Mouse (Mus musculus): ENCODE results near the gene Aox3.

The Aox3 gene

DNA sequence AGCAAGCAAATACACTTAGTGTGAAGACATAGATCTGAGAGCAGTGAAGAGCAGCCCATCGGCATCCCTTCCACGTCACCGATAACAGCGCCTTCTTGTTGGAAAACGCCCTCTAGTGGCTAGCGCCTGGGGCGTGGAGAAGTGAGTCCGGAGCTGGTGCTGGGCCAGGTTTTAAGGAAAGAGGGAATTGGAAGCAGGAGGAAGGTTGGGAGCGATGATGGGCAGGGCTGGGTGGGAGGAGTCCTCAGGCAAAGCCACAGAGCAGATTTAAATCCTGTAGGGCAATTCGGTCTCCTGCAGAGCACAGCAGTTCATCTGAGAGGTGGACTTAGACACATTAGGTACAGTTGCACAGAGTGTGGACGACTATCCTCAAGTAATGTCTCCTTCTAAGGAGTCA lies at the start of gene Aox3:
Gene Aox3 (plus strand): TSS at position 251 of the 400 bp plus-strand sequence.
- peak; percentile 15 for DNase-seq (ENCODE audit: low spot score)

DNA sequence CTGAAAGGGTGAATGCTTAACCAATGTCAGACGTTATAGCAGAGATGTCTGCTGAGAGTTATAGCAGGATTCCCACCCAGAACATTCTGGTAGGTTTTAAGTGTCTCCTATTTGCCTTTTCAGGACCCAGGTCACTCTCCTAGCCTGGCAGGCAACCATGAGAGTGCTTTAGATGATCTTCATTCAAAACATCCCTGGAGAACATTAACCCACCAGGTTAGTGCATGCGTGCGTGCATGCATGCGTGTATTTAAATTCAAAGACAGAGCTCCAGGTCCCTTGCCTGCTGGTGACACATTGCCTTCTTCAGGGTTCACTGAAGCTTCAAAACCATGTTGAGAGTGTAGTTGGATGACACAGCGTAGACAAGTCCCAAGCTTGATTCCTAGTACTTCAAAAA lies 47.8 kb upstream of the Aox3 start:
- no peak for DNase-seq (ENCODE audit: low spot score)

DNA sequence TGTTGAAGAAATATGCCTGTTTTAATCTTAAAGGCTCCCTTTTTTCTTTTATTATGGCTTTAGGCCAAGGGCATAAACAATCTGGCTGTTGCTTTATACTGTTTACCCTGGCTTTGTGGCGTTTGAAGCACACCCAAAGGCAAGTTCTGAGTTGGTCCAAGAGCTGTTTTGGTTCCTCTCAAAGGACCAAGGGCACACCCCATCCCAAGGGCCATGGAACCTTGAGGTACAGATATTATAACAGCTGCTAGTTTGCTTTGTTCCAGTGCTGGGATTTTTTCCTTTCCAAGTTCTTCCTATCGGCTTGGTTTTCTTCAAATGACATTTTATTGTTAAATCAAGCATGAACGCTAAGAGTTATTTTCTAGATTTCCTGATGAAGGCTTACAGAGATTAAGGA lies 47.3 kb upstream of the Aox3 start:
- DNase-seq (ENCODE audit: low spot score) = no peak

DNA sequence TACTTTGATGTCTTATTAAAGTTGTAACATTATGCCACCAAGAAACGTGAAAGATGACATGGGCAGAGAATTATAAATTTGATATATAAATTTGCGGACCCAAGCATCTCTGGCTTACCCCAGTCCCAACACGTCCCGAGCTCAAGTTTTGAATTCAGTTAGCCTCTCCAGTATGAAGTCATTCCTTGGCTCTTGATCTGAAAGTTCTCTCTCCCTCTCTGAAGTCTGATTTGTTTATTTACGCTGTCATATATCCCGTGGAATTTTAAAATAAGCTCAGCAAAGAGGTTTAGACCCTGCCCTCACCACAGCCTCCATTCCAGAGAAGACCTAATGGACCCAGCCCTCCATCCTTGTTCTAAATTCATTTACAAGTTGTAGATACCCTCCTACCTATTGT lies 43.7 kb upstream of the Aox3 start:
- no peak for DNase-seq (ENCODE audit: low spot score)

DNA sequence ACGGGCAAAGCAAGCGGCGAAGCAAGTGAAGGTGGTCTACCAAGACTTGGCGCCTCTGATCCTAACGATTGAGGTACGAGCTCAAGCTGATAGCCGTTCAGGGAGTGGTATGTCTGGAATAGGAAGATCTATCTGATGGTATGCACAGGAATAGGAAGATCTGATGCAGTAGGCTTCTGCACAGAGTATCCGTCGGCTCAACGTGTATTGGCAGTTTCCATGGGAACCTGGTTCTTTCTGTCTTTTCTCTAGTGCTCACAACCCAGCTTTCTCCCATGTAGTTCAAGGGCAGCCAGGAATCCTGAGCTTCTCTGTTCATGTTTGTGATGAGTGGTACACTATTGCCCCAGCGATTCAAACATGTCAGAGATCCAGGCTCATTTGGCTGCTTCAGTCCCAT lies 42.8 kb upstream of the Aox3 start:
- no peak for DNase-seq (ENCODE audit: low spot score)

DNA sequence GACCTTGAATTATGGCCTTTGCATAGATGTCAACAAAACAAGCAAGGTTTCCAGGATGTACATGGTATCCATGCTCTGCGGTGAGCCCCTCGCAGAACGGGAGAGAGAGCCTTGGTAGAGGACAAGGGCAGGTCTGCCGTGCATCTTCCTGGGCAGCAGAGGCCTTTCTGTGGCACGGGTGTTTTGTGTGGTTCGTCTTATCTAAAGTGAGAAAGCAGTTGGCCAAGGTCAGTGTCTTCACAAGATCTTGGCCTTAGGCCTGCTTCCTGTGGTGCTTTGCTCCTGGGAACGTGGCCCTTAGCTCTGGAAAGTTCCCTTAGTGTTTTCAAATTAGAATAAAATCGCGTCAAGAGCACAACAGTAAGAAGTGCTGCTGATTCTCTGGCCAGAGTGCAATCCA lies 41.9 kb upstream of the Aox3 start:
- DNase-seq (ENCODE audit: low spot score) = no peak

DNA sequence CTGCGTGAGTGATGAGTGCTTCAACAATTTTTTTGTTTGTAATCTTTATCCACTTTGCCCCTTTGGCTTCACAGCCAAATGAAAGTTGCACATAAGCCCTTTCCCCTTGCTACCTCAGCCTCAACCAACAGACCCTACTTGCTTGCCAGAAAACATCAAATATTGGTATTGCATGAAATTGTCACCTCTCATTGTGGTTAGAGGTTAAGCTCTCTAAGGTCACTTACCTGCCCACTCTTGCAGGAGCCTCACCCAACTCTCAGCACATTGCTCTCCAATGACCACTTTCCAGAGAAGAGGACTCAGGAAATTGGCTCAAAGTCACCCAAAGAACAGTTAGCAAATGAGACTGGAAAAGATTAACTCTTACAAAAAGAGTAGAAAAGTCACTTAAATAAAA lies 41.4 kb upstream of the Aox3 start:
- no peak for DNase-seq (ENCODE audit: low spot score)

DNA sequence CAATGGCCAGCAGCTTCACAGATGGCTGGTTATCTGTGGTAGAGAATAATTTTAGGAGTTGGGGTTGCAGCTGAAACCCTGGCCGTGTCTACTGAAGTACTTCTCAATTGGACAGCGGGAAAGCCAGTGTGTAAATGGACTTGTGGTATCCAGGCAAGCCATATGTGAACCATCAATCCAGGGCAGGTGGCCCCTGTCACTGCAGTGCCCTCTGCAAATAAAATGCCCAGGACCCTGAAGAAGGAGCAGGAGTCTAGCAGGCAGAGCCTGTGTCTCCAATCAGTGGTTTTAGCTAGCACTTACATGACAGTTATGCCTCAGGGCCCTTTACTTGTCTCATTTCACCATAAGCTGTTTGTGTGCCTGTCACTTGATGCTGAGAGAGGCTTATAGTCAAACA lies 40.5 kb upstream of the Aox3 start:
- DNase-seq (ENCODE audit: low spot score) = no peak

DNA sequence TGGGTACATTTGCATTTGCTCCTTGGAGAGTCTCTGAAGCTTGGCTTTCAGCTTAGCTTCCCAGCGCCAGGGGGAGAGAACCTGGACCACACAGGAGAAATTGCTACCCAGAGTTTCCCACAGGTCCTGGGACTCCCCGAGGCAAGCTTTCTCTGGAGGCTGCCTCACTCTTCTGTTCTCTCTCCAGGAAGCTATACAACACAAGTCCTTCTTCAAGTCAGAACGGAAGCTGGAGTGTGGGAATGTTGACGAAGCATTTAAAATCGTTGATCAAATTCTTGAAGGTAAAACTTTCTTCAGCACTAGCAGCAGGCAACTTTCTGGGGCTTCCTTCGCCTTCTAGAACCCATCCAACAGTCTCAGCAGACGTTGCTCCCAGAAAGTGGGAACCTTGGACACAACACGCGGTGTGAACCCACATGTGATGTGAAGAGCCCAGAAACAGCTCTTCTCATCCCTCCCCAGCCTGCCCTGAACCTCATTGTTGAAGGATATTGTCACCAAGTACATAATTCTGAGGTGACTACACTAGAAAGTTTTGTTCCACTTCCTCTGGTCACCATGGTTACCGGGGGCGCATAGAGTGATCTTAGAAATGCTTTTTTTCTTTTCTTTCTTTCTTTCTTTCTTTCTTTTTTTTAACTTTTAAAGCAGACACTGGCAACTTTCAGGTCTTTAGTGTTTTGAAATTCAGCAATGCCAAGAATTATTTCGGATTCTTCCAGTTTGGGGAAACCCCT lies 39.8 kb upstream of the Aox3 start:
- DNase-seq (ENCODE audit: low spot score) = no peak

DNA sequence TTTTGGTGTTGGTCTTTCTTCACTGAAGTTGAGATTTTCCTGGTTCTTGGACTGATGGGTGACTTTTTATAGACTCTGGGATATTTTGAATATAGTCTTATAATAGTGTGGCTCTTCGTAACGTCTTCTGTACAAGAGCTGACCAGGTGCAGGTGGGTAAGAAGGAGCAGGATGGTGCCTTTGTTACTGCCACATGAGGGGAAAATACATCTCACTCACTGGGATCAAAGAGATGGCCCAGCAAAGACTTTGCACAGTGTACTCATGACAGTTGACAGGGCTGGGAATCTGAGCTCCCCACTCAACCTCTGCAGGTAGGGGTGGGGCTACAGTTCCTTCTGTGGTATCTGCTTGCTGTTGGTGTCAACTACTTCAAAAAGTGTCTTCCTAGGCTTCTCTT lies 38.7 kb upstream of the Aox3 start:
- DNase-seq (ENCODE audit: low spot score) = no peak

DNA sequence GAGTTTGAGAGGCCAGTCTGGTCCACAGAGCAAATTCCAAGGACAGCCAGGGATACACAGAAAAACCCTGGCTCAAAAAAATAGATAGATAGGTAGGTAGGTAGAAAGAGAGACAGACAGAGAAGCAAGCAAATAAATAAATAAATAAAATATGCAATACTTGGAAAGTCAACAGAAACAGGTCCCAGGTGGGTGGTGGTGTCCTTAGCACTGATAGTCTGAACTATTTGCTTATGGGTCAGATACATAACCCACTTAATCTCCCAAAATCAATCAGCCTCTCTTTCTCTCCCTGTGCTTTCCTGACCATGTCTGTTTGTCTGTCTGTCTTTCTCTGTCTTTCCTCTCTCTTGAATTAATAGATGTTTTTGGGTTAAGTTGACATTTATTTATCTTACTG lies 35.0 kb upstream of the Aox3 start:
- DNase-seq (ENCODE audit: low spot score) = no peak

DNA sequence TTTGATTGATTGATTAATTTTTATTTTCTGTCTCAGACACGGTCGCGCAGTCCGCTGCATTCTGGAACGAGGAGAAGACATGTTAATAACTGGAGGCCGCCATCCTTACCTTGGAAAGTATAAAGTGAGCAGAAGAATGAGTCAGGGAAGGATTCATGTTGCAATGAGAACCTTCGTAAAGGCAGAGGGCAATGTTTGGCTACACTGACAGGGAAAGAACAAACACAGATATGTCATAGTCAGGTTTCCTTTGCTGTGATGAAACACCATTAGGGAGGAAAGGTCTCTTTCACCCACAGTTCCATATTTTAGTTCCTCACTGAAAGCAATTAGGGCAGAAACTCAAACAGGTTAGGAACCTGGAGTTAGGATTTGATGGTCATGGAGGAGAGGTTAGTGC lies 34.5 kb upstream of the Aox3 start:
- no peak for DNase-seq (ENCODE audit: low spot score)

DNA sequence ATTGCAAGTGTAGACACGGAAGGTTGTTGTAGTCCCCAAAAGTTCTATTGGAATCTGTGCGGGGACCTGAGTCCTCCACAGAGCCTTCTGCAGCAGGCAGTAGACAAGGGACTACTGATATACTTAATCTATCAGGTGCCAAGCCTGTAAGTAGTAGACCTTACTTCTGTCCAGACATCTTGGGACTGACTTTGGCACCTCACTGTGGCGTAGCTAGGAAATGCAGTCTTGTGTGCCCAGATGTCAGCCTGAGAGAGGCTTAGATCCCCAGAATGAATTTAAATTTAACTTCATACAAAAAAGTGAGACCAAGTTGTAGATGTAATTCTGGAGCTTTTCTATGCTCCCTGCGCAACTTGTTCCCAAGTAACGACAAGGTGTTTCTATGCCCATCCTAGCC lies 33.2 kb upstream of the Aox3 start:
- DNase-seq (ENCODE audit: low spot score) = no peak

DNA sequence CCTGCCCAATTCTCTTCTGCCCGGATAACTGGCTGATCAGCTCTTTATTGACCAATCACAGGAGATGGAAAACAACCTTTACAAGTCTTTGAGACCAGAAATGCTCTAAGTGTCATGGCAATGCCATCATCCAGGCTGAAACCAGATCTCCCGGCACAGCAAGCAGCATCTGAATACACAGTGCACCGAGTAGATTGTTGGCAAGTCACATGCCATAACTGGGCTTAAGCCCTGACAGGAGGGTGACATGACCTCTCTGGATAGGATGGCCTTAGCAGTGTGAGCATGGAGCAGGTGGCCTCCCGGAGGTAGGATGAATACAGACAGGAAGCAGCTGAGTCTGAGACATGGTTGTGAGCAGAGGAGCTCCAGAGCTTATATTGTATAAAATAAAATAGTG lies 32.5 kb upstream of the Aox3 start:
- no peak for DNase-seq (ENCODE audit: low spot score)

DNA sequence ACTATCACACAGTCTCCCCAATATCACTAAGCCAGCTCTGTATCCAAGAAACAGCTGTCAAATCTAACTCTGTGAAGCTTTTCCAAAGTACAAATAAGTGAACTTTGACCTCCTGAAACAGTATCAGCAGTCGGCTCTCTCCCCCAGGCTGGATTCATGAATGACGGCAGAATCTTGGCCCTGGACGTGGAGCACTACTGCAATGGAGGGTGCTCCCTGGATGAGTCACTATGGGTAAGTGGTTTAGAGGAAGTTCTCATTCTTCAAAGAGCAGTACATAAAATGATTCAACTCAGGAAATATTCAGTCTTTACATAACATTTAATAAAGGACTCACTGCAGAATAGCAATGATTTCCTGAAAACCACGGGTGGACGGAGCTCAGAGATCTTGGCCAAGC lies 31.6 kb upstream of the Aox3 start:
- no peak for DNase-seq (ENCODE audit: low spot score)

DNA sequence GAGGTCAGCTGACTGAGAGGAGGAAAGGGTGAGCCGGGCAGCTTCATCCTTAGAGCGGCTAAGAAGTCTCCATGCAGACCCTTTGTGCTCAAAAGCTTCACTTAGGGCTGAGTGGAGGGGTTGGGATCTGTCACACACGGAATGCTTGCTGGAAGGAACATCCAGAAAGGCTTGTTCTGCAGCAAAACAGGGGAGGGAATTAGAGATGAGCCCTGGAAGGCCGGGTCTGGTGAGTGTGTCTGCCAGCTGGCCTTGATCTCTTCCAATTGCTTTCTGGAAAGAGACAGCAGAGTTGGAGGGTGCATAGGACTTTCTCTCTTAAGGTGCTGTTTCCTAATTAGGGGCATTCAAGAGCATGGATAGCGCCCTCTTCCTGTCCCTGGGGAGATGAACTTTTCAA lies 23.6 kb upstream of the Aox3 start:
- no peak for DNase-seq (ENCODE audit: low spot score)

DNA sequence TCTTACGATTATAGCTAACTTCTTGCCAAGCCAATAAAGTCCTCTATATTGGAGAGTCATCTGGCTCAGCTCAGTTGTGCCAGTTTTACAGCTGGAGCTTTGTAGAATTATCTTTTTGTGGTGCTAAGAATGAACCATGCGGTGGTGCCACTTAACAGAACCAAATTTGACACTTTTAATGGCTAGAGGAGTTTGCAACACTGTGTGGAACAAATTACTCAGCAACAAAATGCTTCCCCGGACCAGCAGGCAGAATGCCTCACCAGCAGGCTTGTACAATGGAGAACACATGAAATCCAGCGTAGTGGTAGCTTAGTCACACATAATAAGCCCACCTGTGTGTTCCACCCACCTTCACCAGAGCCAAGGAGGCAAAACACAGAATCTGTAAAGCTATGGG lies 22.7 kb upstream of the Aox3 start:
- DNase-seq (ENCODE audit: low spot score) = no peak

DNA sequence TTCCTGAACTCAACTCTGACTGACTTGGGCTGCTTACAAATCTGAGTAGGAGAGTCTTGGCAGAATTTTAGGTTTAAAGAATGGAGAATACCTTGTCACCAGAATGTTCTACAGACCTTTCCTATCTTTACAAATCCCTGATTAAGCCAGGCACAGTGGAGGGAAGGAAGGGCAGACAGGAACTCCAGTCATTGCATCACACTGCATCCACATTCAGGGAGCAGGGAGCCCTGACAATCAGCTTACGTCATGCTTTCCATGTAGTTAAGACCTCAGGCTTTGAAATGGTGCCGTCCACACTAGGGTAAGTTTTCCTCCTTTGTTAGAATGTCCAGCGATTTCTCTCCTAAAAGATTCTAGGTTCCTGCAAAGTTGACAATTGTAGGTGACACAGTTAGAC lies 21.7 kb upstream of the Aox3 start:
- DNase-seq (ENCODE audit: low spot score) = no peak

DNA sequence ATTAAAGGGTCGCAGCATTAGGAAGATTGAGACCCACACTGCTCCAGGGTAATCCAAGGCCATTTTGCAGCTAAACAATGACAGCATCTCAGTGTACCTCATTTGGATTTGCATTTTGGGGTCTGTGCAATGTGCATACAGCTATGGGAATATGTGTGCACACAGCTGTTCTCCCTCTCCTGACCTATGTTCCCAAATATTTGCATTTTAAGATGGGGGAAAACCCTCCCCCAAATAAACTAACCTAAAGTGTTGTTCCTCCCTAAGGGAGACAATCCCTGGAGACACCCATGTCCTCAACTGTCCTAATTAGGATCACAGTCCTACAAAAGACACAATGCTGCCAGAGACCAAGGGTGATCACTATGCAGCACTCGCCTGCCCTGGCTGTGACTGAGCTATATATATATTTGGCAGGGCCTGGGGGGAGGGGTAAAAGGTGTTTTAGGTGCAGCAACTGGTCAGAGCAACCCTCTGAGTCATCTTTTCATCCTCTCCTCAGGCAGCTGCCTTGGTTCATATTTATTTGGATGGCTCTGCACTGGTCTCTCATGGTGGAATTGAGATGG lies 20.9 kb upstream of the Aox3 start:
- no peak for DNase-seq (ENCODE audit: low spot score)

DNA sequence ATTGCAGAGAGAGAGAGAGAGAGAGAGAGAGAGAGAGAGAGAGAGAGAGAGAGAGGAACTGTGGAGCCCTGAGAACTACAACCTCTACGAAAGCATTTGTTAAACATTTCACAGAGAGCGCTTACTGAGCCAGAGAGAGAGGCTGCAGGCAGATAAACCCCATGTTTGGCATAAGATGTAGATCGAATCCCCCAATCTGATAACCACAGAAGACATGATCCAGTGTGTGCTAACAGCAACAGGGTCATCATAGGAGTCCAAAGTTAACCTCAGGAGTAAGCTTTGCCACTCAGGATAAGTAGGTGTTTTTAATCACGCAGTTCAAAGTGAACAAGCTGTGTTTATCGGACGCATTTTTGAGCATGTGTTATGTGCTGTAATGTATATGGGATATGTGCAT lies 15.6 kb upstream of the Aox3 start:
- DNase-seq (ENCODE audit: low spot score) = no peak

DNA sequence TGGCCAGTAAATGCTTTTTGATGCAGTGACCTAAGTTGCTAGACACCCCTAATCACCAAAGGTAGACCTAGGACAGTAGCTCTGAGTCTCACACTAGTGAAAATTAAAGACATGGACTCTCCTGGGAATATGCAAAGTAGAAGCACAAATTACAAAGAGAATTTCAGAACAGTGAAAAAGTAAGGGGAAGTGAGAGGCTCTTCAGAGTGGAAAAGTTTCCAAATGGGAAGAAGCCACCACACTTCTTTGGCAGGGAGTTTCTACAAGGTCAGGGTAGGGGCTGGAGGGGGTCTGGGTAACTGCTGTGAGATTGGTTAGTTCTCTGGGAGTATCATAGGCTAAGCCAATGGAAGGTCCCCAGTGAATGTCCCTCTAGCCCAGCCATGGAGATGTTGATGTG lies 13.8 kb upstream of the Aox3 start:
- no peak for DNase-seq (ENCODE audit: low spot score)

DNA sequence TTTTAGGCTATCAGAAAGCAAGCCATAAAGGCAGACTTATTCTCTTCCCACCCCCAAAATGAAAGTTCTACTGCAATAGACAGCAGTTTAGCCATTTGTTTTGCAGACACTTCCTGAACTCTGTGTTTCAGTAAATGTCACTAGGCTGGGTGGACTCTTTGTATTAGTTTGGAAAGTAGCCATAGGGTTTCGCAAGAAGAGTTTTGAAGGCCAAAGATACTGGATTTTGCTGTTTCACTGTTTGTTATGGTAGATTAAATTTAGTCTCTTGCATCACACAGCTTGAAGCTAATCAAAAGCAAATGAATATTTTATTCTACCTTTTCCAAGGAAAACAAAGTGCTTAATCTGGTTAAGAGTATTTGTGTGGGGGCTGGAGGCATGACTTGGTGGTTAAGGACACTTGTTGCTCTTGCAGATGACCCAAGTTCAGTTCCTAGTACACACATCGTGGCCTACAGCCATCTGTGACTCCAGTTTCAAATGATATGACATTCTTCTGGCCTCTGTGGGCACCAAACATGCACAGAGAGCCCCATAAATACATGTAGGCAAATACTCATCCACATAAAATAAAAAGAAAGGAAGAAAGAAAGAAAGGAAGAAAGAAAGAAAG lies 11.3 kb upstream of the Aox3 start:
- DNase-seq (ENCODE audit: low spot score) = no peak

DNA sequence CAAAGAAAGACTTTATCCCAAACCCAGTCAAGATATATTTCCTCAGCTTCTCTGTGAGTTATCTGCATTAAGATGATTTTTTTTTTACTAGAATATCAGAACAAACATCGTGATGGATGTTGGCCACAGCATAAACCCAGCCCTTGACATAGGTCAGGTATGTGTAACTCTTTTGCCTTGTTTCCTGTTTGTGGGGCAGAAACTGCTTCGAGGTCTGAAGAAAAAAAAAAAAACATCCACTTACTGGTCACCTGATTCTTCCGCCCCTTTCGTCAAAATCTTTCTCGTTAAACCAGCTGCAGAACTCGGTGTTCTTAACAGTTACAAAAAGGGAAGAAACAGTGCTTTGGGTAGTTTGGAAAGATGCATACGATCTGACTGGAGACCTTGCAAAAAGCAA lies 10.4 kb upstream of the Aox3 start:
- DNase-seq (ENCODE audit: low spot score) = no peak

DNA sequence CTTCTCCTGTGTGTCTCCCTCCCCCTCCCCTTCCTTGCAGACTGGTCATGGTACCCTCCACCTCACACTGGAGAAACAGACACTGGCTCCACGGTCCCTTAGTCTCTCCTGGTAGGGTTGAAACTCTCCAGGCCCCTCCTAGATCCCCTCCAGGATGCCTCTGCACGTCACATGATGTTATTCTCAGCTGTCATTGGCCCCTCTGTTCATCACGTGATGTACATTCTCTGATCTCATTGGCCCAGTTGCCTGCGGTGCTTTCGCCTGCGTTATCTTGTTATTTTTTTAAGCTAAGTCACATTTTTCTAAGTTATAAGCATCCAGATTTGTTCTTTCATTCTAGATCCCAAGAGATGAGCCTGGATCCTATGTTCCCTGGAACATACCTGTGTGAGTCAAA lies 7.2 kb upstream of the Aox3 start:
- no peak for DNase-seq (ENCODE audit: low spot score)

Data from urinary bladder, postnatal 10 days (tissue).